Mouse (Mus musculus): ENCODE data around the gene Cnr1.

DNA sequence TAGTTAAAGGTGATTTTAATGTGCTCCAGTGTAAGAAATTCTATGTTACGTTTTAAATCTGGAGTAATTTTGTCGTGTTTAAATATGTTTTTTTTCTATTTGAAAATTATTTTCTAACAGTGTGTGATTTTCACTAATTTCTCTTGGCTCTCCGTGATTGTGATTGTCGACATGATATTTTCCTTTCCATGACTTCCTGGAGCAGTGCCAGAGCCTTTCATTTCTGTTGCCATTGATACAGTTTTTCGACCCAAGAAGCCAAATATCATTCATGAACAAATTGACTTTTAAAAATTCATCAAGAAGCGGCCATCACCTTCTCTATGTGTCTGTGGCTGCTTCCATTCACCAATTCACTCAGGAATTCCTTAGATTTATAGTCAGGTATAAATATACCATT is 35.4 kb downstream of the Cnr1 start:
- TF ChIP-seq TAL1 (IDR thresholded peaks at IDR 0.05; ENCODE audit: low read length) (no peak), GATA1 (IDR thresholded peaks at IDR 0.05; ENCODE audit: low read length) (no peak)

Data from erythroblast, embryonic 14.5 days (primary cell).